Mouse (Mus musculus) embryonic fibroblast, embryonic 13.5 days (primary cell): ENCODE data around the gene Crebbp.

Experiments
- CTCF ChIP-seq: IDR thresholded peaks from 2 replicates; pipeline ENCODE4 v1.5.1; 2011; ENCODE audit warnings: mild to moderate bottlenecking, control low read depth, low read length, moderate library complexity, borderline replicate concordance; ENCODE audit not compliant: insufficient read depth
- POLR2A ChIP-seq: IDR thresholded peaks from 2 replicates; pipeline ENCODE4 v1.6.1; 2011; ENCODE audit warnings: low read depth, mild to moderate bottlenecking, control low read depth, low read length, moderate library complexity

GRCm38 (mm10) chr16:4248791-4249190 lies 35.0 kb upstream of the Crebbp start:
- TF ChIP-seq CTCF: no peak
- no peak for TF ChIP-seq POLR2A
